Mouse (Mus musculus) CH12F3 (cell line): ENCODE results near the gene Tyw1.

Experiments used
- in situ Hi-C: fragments of 300-500 bp; cut with MboI; formaldehyde crosslinking; loops from 2 replicates; pipeline ENCODE4 v1.14.3; 2020; ENCODE audit warnings: low sequenced_read_pairs

The Tyw1 gene

GRCm38 (mm10) chr5:130255017-130255720 is at the start of gene Tyw1, which contains the start of gene Sbds:
Tyw1 (plus strand) TSS chr5:130255619.
Sbds (minus strand) TSS chr5:130255530.
- in situ Hi-C loops = loop anchor here (25.0 kb wide), 1 partner anchor 1243 kb away; the partner anchor contains the start of genes Ran and Stx2

- in situ Hi-C loops = no loop called here
These were observed 48.1 kb upstream of the Tyw1 start for GRCm38 (mm10) chr5:130207299-130207698.

GRCm38 (mm10) chr5:130212956-130213355 is 42.5 kb upstream of the Tyw1 start:
- in situ Hi-C loops = no loop called here

GRCm38 (mm10) chr5:130216781-130217180 is 38.6 kb upstream of the Tyw1 start, which contains the start of gene Tmem248:
Tmem248 (plus strand) TSS chr5:130217081.
- in situ Hi-C loops = no loop called here

- in situ Hi-C loops = no loop called here
These were observed 38.0 kb upstream of the Tyw1 start for GRCm38 (mm10) chr5:130217406-130217805.

GRCm38 (mm10) chr5:130218336-130218735 is 37.1 kb upstream of the Tyw1 start:
- in situ Hi-C loops = no loop called here

- in situ Hi-C loops = no loop called here
These were observed 34.1 kb upstream of the Tyw1 start for GRCm38 (mm10) chr5:130221316-130221715.

- in situ Hi-C loops = no loop called here
These were observed 33.7 kb upstream of the Tyw1 start for GRCm38 (mm10) chr5:130221760-130222145.

GRCm38 (mm10) chr5:130222146-130223004 is 33.0 kb upstream of the Tyw1 start:
- in situ Hi-C loops = no loop called here

- in situ Hi-C loops = no loop called here
These were observed 28.6 kb upstream of the Tyw1 start for GRCm38 (mm10) chr5:130226790-130227189.

GRCm38 (mm10) chr5:130228120-130228519 is 27.3 kb upstream of the Tyw1 start:
- in situ Hi-C loops = no loop called here

- in situ Hi-C loops = no loop called here
These were observed 19.1 kb upstream of the Tyw1 start for GRCm38 (mm10) chr5:130236302-130236701.

- in situ Hi-C loops = no loop called here
These were observed 16.2 kb upstream of the Tyw1 start for GRCm38 (mm10) chr5:130239236-130239635.

- in situ Hi-C loops = no loop called here
These were observed 15.6 kb upstream of the Tyw1 start for GRCm38 (mm10) chr5:130239856-130240255.

- in situ Hi-C loops = no loop called here
These were observed 14.0 kb upstream of the Tyw1 start for GRCm38 (mm10) chr5:130241426-130241825.

- in situ Hi-C loops = no loop called here
These were observed 7.6 kb upstream of the Tyw1 start for GRCm38 (mm10) chr5:130247823-130248222.

- in situ Hi-C loops = loop anchor here (25.0 kb wide), 1 partner anchor 1242 kb away; the partner anchor contains the start of genes Ran and Stx2
These were observed 1.0 kb upstream of the Tyw1 start for GRCm38 (mm10) chr5:130254164-130255016.

- in situ Hi-C loops = loop anchor here (25.0 kb wide), 1 partner anchor 1244 kb away; the partner anchor contains the start of genes Ran and Stx2
These were observed 543 bp downstream of the Tyw1 start for GRCm38 (mm10) chr5:130255799-130256525.

GRCm38 (mm10) chr5:130256678-130257271 is 1.4 kb downstream of the Tyw1 start:
- in situ Hi-C loops = loop anchor here (25.0 kb wide), 1 partner anchor 1244 kb away; the partner anchor contains the start of genes Ran and Stx2
